Mouse (Mus musculus) G1E-ER4 (cell line): ENCODE results near the gene Lpin2. TPM values are rescaled to one million over a fixed set of nuclear protein-coding genes. Genes with fewer than 3 reads are reported as not detected.

Experiments used
- GATA1 ChIP-seq: IDR thresholded peaks from one replicate; pipeline ENCODE4 v1.8.0; 2012; ENCODE audit warnings: low read length, inconsistent platforms
- polyA plus RNA-seq: library from polyadenylated mRNA; stranded (reverse); fragments of >175 nt; gene quantifications from 2 replicates; pipeline ENCODE4 v1.2.3, GENCODE M21; 2012

Lpin2 gene
- 27.4 and 30.7 TPM in 2 replicates for polyA plus RNA-seq

- no peak for TF ChIP-seq GATA1
Observed at GRCm38 (mm10) chr17:71182211-71182721, at the start of gene Lpin2. TSS of gene Lpin2 (plus strand) at chr17:71182560.

- TF ChIP-seq GATA1 = no peak
Observed at GRCm38 (mm10) chr17:71132856-71133439, 49.4 kb upstream of the Lpin2 start.

GRCm38 (mm10) chr17:71134441-71134955, 47.9 kb upstream of the Lpin2 start:
- no peak for TF ChIP-seq GATA1

GRCm38 (mm10) chr17:71135108-71135507, 47.3 kb upstream of the Lpin2 start:
- TF ChIP-seq GATA1 = no peak

GRCm38 (mm10) chr17:71135866-71136265, 46.5 kb upstream of the Lpin2 start:
- TF ChIP-seq GATA1 = no peak

- no peak for TF ChIP-seq GATA1
Observed at GRCm38 (mm10) chr17:71136384-71137333, 45.7 kb upstream of the Lpin2 start.

DNA sequence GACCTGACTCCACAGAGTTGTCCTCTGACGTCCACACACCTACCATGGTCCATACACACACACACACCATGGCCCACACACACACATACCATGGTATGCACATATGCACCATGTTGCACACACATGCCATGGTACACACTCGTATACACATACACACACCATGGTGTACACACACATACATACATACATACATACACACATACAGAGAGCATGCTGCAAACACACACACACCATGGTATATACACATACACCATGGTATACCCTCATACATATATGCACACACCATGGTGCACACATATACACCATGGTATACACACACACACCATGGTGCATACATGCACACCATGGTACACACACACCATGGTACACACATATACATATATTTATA, 45.0 kb upstream of the Lpin2 start:
- TF ChIP-seq GATA1 = no peak

DNA sequence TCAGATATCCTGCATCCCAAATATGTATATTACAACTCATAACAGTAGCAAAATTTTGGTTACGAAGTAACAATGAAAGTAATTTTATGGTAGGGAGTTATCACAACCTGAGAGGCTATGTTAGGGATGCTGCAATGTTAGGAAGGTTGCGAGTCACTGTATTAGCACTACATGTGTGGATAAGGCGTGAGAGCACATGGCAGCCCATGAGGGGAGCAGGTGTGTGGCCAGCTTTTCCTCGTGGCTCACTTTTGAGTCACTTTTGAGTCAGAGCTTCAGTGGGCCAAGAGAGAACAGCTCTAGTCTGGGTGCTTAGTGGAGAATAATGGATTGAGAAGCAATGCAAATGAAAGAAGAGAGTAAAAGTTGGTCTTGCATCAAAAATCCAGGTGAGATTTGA, 40.3 kb upstream of the Lpin2 start:
- TF ChIP-seq GATA1 = no peak

DNA sequence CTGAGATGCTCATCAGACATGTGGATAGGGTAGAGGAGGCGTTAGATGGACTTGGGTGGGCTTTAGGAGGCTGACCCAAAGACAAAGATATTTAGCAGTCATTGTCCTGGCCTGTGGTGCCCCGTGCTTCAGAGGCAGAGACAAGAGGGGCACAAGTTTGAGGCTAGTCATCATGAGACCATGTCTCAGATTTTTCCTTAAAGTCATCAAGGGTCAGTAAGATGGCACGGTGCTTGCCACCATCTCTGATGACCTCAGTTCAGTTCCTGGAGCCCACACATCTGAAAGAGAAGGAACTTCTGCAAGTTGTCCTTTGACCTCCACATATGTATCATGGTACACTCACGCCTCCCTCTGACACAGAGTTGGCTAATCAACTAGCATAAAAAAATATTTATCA, 39.2 kb upstream of the Lpin2 start:
- TF ChIP-seq GATA1 = no peak

GRCm38 (mm10) chr17:71144322-71145116, 37.8 kb upstream of the Lpin2 start:
- no peak for TF ChIP-seq GATA1

DNA sequence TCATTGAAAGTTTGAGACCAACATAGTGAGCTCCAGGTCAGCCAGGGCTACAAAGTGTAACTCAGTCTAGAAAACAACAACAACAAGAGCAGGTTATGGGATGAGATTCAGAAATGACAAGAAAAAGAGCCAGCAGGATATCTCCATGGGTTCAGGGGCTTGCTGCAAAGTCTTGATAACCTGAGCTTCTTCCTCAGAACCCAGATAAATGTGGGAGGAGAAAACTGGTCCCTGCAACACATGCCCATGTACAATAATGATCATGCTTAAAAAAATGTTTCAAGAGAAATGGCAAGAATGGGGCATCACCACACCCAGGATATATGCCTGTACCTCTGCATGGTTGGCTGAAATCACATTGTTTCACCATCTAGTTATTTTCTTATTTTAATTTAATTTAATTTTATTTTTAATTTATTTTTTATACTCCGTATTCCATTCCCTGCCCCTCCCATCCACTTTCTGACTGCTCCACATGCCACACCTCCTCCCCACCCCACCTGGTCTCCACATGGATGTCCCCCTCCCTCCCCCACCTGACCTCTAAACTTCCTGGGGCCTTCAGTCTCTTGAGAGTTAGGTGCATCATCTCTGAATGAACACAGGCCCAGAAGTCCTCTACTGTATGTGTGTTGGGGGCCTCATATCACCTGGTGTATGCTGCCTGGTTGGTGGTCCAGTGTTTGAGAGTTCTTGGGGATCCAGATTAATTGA, 37.0 kb upstream of the Lpin2 start:
- no peak for TF ChIP-seq GATA1

DNA sequence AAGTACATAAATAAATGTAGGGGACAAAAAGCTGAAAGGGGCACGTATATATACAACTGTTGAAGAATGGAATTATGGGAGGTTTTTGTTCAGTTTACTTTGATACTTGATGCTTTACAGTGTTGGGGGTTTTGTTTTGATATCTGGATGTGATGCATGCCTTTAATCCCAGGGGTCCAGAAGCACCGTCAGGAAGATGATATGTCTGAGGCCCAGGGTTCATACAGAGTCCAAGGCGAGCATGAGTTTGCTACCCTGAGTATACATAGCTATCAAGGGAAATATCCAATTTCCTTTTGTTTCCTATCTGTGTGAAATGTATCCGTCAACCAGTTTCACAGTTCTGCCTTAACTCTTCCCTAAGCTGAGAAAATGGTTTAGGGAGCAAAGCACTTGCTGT, 29.0 kb upstream of the Lpin2 start:
- no peak for TF ChIP-seq GATA1

DNA sequence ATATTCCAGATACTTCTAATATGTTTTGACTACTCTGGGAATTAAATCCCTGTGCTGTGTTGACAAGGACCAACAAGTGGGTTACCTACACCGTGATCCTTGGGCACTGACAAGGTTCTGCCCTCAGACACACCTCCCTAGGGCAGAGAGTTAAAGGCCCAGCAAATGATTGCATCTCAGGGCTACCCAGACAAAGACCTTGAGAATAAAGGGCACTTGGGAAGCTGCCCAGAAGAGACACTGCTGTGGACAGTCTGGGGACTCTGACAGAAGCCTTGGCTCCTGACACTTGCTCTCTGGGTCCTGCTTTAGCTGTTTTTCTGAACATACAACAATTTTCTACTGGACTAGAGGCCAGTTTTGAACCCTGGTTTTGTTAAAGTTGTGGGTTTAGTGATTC, 27.1 kb upstream of the Lpin2 start:
- TF ChIP-seq GATA1 = no peak

DNA sequence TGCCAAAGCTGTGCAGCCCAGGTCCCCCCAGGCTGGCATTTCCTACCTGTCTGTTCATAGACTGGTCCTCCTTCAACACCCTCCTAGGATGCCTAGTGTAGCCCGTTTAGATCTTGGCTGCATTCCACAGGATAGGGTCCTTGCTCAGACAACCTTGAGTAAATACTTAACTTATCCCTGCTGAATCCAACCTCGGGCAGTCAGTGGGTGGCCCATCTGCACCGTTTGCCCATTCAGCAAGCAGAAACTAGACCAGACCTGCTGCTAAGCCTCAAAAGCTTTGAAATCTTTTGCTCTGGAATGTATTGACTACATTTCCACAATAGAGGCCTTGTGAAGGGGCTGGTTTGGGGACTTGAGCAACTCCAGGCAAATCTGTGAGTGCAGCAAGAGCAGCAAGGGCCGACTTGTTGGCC, 23.2 kb upstream of the Lpin2 start:
- TF ChIP-seq GATA1 = no peak

DNA sequence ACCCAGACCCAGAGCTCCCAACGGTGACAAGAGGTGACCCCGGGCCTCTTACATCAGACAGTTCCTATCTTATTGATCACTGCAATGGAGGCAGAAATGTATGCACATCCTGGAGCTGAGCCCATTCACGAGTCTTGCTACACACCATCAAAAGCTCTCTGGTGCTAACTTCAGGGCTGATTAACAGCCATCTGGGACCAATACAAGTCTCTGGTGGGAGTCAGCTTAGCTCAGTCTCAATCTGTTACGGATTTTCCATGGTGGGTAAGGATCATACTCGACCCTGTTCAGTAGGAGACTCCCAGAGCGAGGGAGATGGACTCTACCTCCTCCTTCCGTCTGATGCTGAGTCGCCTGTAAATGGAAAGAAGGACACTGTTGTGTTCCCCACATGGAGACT, 22.6 kb upstream of the Lpin2 start:
- TF ChIP-seq GATA1 = no peak
